Mouse (Mus musculus) fibroblast of lung, adult 2 months (primary cell): ENCODE results near the gene Sprr1b.
"Not testable (repeated sequence)": the region's sequence is repeated elsewhere in the genome, so short reads cannot be mapped to it uniquely, and the experiment has no call there.

Experiments
- DNase-seq: peaks from one replicate; pipeline ENCODE4 v3.0.0-alpha.2; 2011; ENCODE audit warnings: low read depth

Gene Sprr1b

DNA sequence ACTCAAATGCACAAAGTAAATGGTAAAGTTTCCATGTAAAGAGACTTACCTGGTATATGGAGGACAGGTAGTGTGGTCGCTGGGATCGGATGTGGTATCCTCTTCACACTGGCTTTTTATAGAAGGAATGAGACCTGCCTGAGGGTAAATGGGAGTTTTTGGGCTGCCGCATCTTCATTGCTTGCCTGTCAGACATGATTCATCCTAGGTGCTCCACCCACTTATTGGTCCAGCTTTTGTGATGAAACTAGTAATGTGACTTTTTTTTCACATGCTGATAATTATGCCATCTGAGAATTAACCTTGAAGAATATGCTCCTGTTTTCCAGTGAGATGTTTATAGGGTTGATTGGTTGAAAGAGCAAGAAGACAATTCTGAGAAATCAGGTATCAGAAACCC, at the start of gene Sprr1b:
Gene Sprr1b, minus strand, starts transcription at position 101 of the 400 bp plus-strand sequence.
- no peak for DNase-seq

DNA sequence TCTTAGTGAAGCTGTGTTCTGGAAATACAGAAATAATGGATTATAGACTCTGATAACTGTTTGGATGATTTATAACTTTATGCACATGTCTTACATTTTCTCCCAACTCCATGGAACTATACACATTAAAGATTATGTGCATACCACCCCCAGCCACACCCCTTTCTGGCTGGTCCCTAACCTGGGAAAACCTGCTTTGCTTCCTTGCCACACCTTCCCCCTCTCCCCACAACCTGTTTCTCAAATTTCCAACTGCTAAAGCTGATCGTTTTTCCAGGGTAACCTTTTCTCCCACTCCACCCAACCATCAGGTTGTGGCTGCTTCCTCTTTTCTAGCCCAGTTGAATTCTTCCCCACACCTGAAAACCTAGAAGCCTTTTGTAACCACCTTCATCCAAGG, 47.7 kb upstream of the Sprr1b start:
- no peak for DNase-seq

DNA sequence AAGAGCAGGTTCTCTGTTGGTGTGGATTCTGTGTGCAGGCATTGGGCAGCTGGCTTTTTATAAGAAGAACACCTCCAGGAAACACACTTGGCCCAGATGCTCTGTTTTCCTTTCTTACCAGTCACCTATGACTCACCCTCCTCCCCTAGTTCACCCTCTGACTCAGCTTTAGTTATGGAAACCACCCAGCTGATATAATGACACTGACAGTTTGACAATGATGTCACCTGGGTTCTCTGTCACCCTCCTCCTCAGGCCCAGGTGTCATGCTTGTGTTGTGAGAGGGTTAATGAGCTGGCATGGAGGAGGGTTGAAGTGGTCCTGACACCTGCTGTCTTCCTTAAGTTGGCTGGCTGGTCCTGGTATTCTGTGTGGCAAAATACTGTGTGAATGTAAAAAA, 47.3 kb upstream of the Sprr1b start, which contains the start of gene Sprr1a:
Gene Sprr1a, minus strand, starts transcription at position 33 of the 400 bp plus-strand sequence.
- no peak for DNase-seq

DNA sequence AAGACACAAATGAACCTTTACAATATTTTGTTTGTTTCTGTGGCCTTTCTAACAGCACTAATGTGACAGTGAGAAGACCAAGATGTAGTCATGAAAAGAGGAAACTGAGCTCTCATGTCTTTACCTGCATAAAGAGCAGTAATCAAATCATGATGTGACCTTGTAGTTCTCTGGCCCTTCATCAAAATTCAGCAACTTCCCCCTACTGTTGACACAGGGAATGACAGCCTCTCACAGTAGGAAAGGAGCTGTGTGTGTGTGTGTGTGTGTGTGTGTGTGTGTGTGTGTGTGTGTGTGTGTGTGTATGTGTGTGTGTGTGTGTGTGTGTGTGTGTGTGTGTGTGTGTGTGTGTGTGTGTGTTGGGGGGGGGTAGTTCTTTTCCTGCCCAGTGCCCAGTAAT, 42.7 kb upstream of the Sprr1b start:
- not testable (repeated sequence) for DNase-seq

DNA sequence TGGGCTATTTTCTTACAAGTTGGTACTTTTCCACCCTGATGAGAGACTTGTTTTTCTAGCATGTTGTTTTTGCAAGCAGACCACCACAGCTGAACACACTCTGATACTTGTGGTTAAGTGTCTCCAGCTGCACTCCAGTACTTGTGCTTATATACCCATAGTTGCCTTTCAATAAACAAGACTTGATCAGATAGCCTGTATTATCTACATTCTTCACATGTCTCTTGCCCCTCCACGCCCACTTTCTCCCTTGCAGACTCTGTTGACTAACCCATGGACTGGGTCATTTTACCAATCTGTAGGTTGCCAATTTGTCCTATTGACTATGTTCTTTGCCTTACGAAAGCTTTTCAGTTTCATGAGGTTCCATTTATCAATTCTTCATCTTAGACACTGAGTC, 31.5 kb upstream of the Sprr1b start:
- no peak for DNase-seq

DNA sequence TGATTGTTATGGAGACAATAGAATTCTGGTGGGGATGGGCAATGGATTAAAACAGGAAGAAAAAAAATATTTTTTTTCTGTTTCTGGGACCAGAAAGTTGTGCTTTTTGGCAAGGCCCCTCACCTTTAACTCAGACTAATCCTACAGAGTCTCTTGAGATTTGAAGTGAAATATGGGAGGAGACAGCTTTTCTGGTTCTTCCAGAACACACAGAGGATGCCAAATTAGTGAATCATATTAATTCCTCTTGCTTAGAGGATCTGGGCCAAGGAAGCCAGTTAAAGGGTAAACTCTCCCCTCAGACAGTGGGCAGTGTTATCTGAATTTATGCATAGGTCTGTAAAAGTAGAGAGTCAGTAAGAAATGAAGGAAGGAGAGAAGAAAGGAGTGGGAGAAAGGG, 28.8 kb upstream of the Sprr1b start:
- DNase-seq, result no peak

DNA sequence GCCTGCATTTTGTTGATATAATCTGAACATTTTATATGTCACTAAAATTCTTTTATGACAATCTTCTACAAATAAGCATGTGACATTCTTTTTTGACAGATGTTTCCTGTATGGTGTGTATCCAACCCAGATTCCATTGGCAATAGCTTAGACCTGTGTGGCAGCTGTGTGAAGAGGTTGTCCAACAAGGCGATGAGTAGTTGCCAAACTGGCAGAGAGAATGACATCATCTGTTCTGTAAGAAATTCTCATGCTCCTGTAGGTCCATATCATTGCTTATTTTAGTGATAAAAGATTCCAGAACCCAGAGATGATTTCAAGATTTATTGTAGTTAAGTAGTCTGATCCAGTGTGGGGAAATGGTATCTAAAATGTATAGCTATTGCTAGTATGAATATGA, 28.0 kb upstream of the Sprr1b start:
- no peak for DNase-seq

DNA sequence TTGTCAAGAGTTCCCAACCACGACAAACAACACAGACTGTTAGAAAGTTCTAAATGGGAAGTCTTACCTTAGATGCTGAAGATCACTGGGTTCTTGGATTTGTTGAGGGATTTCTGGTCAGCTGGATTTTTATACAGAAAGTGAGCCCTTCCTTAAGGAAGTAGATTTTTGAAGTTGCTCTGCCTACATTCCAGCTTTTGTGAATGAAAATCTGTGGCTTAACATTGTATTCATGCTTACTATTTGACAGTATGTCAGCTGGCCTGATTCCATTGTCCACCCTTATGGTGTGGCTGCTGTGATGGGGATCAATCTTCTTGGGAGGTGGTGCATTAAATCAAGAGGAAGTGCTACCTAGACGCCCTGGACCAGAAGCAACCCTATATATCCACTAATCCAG, 20.0 kb upstream of the Sprr1b start, which contains the start of gene Sprr3:
Gene Sprr3, minus strand, starts transcription at position 101 of the 400 bp plus-strand sequence.
- no peak for DNase-seq

DNA sequence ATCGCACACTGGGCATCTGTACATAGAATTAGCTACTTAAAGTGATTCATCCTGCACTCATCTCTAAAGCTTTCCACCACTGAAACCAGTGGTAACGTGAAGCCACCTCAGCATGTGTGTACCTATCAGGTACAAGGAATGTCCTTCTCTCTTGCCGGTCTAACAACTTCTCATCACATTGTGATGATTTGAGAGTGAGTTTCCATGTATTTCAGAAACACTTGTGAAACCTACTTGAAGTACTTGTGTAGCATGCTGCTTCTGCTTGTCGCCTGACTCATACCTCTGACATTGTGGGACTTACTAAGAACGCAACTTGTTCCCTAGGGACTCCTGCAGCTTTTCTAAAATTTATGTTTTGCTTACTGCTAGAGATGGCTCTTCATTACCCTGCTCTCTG, 16.6 kb upstream of the Sprr1b start:
- no peak for DNase-seq

DNA sequence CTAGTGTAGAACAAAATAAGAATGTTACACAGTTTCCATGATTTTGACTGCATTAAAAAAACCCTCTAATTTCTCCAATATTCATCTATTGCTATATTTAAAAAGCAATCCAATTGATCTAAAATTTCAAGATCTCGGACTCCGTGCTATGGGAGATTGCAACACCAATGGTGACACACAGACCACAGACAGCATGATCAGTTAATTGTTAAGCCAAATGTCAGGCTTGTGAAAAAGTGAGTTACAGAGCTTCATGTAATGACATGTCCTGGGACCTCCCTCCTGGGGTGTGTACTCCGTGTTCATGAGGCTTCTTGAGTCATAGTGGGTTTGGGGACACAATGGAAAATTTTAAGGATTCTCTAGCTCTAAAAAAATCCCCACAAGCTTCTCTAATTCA, 1.6 kb upstream of the Sprr1b start:
- no peak for DNase-seq

DNA sequence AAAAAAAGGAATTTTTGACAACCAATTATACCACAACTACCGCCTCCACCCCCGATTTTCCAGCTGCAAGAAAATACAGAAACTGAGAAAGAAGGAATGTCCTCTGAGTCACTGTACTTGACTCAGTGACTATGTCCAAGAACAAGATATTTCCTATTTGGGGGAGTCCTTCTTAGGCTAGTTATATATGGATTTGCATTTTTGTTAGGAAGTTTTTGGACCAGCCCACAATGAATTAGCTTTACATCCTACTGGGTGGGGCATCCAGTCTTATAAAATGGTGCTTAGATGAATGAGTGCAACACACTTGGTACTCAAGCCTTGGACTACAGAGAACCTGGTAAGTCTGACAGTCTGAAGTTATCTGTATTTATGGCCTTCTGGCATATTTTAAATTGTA, 6.3 kb downstream of the Sprr1b start, which contains the start of gene Sprr2k:
Gene Sprr2k, plus strand, starts transcription at position 301 of the 400 bp plus-strand sequence.
- DNase-seq, result no peak

DNA sequence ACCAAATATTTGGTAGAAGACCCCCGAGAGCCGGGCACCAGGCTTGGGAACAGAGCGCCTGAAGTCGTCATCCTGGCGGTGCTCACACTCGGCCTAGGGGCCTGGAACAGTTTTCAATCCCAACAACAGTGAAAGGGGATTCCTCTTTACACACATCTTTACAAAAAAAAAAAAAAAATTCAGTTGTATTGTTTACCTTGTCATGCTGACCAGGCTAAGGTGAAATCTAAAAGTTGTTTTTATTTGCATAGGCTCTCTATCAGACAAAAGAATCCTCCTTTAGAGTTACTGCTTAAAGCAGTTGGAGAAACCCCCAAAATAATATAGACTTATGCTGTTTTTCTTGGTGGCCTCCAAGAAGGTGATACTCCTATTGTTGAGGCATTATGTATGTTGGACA, 9.3 kb downstream of the Sprr1b start, which contains the start of gene Gm9774:
Gene Gm9774, minus strand, starts transcription at position 101 of the 400 bp plus-strand sequence.
- no peak for DNase-seq

DNA sequence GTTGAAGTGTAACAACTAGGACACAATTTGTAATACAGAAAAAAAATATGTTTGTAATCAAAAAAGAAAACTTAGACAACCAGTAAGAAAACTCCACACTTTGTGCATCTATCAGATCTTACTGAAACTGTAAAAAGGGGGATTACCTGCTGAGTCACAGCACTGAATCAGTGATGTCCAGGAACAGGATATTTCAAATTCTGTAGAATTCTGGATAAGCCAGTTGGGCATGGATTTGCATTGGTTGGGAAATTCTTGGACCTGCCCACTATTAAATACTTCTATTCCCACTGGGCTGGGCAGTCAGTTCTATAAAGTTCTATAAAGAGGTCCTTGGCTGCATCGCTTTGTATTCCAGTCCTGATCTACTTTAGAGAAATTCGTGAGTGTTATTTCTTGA, 20.8 kb downstream of the Sprr1b start, which contains the start of gene Sprr2j-ps:
Gene Sprr2j-ps, plus strand, starts transcription at position 301 of the 400 bp plus-strand sequence.
- DNase-seq, result no peak

DNA sequence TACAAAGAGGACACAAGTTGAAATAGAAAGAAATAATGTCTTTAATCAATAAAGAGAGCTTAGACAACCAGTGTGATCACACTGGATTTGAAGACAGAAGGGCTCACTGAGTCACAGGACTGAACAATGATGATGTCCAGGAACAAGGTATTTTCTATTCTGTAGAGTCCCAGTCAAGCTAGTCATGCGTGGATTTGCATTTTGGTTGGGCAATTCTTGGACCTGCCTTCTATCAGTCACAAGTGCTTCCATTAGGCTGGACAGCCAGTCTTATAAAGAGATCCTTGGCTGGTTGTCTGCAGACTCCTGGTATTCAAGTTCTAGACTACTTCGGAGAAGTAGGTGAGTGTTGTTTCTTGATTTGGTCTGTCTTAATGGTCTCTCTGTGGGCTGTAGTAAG, 30.9 kb downstream of the Sprr1b start, which contains the start of gene Sprr2i:
Gene Sprr2i, plus strand, starts transcription at position 301 of the 400 bp plus-strand sequence.
- DNase-seq, result no peak

DNA sequence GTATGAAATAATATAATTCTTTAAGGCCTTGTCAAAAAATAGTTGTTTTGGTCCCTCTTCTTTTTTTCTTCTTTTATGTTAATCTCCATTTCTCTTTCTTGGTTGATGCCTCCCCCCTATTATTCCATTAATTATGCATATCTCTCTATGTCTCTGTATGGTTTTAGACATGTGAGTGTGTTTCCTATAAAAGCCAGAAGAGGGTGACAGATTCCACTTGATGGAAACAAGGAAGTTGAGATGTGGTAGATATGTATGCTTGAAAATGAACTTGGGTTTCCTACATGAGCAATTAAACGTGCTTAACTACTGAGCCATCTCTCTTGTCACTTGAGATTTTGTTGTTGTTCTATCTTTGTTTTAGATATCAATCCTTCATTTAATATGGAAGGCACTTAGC, 44.3 kb downstream of the Sprr1b start:
- no peak for DNase-seq
